ENCODE assay signal across 21 mouse cellular contexts in genomic region chr8:4297822-4298221, GRCm38 (mm10). TPM values are rescaled to one million over a fixed set of nuclear protein-coding genes. Genes with fewer than 3 reads are reported as not detected.
DNase-seq lines count a peak whose midpoint lies in the region; ATAC-seq and TF ChIP-seq lines count a peak whose summit lies in the region.
"Had no signal": no experiment of that assay in that cellular context is flagged by ENCODE, and none has a peak within 500 bp of the region (broad histone marks: within the 10 kb centered on the region; RNA-seq: fewer than 3 reads in every experiment).

No protein-coding gene starts in this region.

- no peak overlapping the region for H3K4me3 ChIP-seq in MEL (ENCODE audit: control insufficient read depth in 1 of 2, insufficient read depth in 1 of 2, low read depth in 2 of 2, low read length in 2 of 2)
- no peak overlapping the region for H3K4me3 ChIP-seq in kidney, embryonic 14.5 days (ENCODE audit: low read length)
- H3K4me3 ChIP-seq: embryonic facial prominence, embryonic 13.5 days; embryonic facial prominence, embryonic 15.5 days; erythroblast, embryonic 14.5 days; forebrain, embryonic 10.5 days; forebrain, embryonic 13.5 days had no signal

- peak overlapping the region; percentile 61; the same call in 1 of the 2 replicates for H3K27ac ChIP-seq in MEL (ENCODE audit: control insufficient read depth, low read depth, low read length)
- no peak overlapping the region for H3K27ac ChIP-seq in kidney, embryonic 14.5 days (ENCODE audit: low read depth, low read length)
- H3K27ac ChIP-seq: embryonic facial prominence, embryonic 13.5 days; embryonic facial prominence, embryonic 15.5 days; forebrain, embryonic 10.5 days; forebrain, embryonic 13.5 days had no signal

- no peak overlapping the region for H3K9ac ChIP-seq in MEL (ENCODE audit: control insufficient read depth, low read depth, low read length, poor library complexity, severe bottlenecking)
- H3K9ac ChIP-seq in kidney, embryonic 14.5 days (ENCODE audit: low read depth, low read length) = no peak overlapping the region
- H3K9ac ChIP-seq: embryonic facial prominence, embryonic 13.5 days; embryonic facial prominence, embryonic 15.5 days; forebrain, embryonic 13.5 days had no signal

- H3K36me3 ChIP-seq in MEL (ENCODE audit: control insufficient read depth in 1 of 2, insufficient read depth in 2 of 2, low read length in 2 of 2) = peaks cover 27 to 35% of the 10 kb centered on the region in 2 experiments
- peaks cover 95% of the 10 kb centered on the region for H3K36me3 ChIP-seq in kidney, embryonic 14.5 days (ENCODE audit: control insufficient read depth, insufficient read depth, low read length)

- TF ChIP-seq EP300 in MEL (IDR thresholded peaks at IDR 0.05; ENCODE audit: low read depth in 1 of 2, low read length in 2 of 2) = peak in 1 of 2 experiments; percentile 70; a peak in 2 of 4 replicates

- TF ChIP-seq POLR2A in MEL (IDR thresholded peaks at IDR 0.05; ENCODE audit: control insufficient read depth in 1 of 2, insufficient read depth in 1 of 2, low read depth in 1 of 2, low read length in 2 of 2, poor library complexity in 1 of 2) = no peak

- peaks cover 8% of the 10 kb centered on the region for H3K79me2 ChIP-seq in MEL (ENCODE audit: control insufficient read depth, insufficient read depth, low read length, poor library complexity)

- H3K4me2 ChIP-seq in kidney, embryonic 14.5 days (replicated peaks; ENCODE audit: low read depth, low read length) = no peak overlapping the region
- H3K4me2 ChIP-seq: embryonic facial prominence, embryonic 13.5 days; embryonic facial prominence, embryonic 15.5 days; forebrain, embryonic 13.5 days had no signal

- H3K4me1 ChIP-seq in MEL (ENCODE audit: control insufficient read depth in 1 of 2, insufficient read depth in 2 of 2, low read length in 2 of 2) = peaks cover 6 to 7% of the 10 kb centered on the region in 2 experiments; a peak in 3 of 4 replicates
- no peaks in the 10 kb centered on the region for H3K4me1 ChIP-seq in kidney, embryonic 14.5 days (ENCODE audit: control insufficient read depth, insufficient read depth, low read length)
- H3K4me1 ChIP-seq: embryonic facial prominence, embryonic 13.5 days; embryonic facial prominence, embryonic 15.5 days; forebrain, embryonic 10.5 days; forebrain, embryonic 13.5 days had no signal

- no peak for TF ChIP-seq RAD21 in MEL (IDR thresholded peaks at IDR 0.05; ENCODE audit: low read depth, low read length)

- H3K9me3 ChIP-seq in MEL (replicated peaks; ENCODE audit: insufficient read depth, low read length) = no peaks in the 10 kb centered on the region
- no peaks in the 10 kb centered on the region for H3K9me3 ChIP-seq in kidney, embryonic 14.5 days (ENCODE audit: control insufficient read depth, low read length)
- H3K9me3 ChIP-seq: embryonic facial prominence, embryonic 13.5 days; embryonic facial prominence, embryonic 15.5 days; forebrain, embryonic 10.5 days; forebrain, embryonic 13.5 days had no signal

- H3K27me3 ChIP-seq in MEL (ENCODE audit: control insufficient read depth in 1 of 2, insufficient read depth in 2 of 2, low read length in 2 of 2) = no peaks in the 10 kb centered on the region
- H3K27me3 ChIP-seq in kidney, embryonic 14.5 days (ENCODE audit: control insufficient read depth, insufficient read depth, low read length) = no peaks in the 10 kb centered on the region
- H3K27me3 ChIP-seq: embryonic facial prominence, embryonic 13.5 days; embryonic facial prominence, embryonic 15.5 days; forebrain, embryonic 13.5 days had no signal

- intact Hi-C loops in gastrocnemius, postnatal 36 days (cut with DNase I) = no loop called here

- no peak for TF ChIP-seq CTCF in MEL (IDR thresholded peaks at IDR 0.05 in 2 of 3, conservative IDR thresholded peaks at IDR 0.05 in 1 of 3; ENCODE audit: control insufficient read depth in 1 of 3, insufficient read depth in 1 of 3, low read depth in 2 of 3, low read length in 3 of 3, poor library complexity in 1 of 3, severe bottlenecking in 1 of 3)

- DNase-seq in MEL (ENCODE audit: low read depth, low spot score) (peak; percentile 86), MEL-GATA-1-ER (ENCODE audit: extremely low read depth, low read depth) (peak; percentile 60)
- DNase-seq in spleen, postnatal 36 days (ENCODE audit: low spot score in 2 of 2) = no peak
- no peak for DNase-seq in gastrocnemius, postnatal 36 days
- DNase-seq: adrenal gland, adult 2 months; adrenal gland, postnatal 10 days; adrenal gland, postnatal 25 days; cerebellum, adult 11 months; cerebellum, adult 18-20 months; cerebellum, adult 8-10 months; cerebellum, adult 9-11 months; cerebellum, postnatal 25 days; embryo, embryonic 11 days had no signal

- WGBS in kidney, embryonic 14.5 days = 96% methylated on average over 4 of the region's 4 CpGs

- peak; percentile 36 for ATAC-seq in megakaryocyte progenitor cell, adult 5-6 weeks (replicated peaks; ENCODE audit: poor library complexity)
- no peak for ATAC-seq in kidney, embryonic 14.5 days (ENCODE audit: low FRiP score, low TSS enrichment)
- ATAC-seq: forebrain, embryonic 13.5 days; forebrain, embryonic 16.5 days had no signal

TF ChIP-seq in MEL, 35 proteins besides CTCF, POLR2A, EP300 and RAD21 (continues in another document):
- TF ChIP-seq E2F4 (IDR thresholded peaks at IDR 0.05; ENCODE audit: borderline replicate concordance, low read depth, low read length) (no peak), ELF1 (IDR thresholded peaks at IDR 0.05; ENCODE audit: low read depth, low read length) (no peak), RCOR1 (IDR thresholded peaks at IDR 0.05; ENCODE audit: low read depth, low read length) (0 out of 2 replicates have a peak, but pooled peaks have one; percentile 21), KAT2A (conservative IDR thresholded peaks at IDR 0.05; ENCODE audit: low read depth, low read length) (no peak), CHD1 (IDR thresholded peaks at IDR 0.05; ENCODE audit: low read depth, low read length) (no peak), POLR2AphosphoS5 (IDR thresholded peaks at IDR 0.05; ENCODE audit: borderline replicate concordance, low read depth, low read length) (no peak), TCF12 (IDR thresholded peaks at IDR 0.05; ENCODE audit: low read depth, low read length) (no peak), ZMIZ1 (IDR thresholded peaks at IDR 0.05; ENCODE audit: low read depth, low read length) (no peak), TBP (IDR thresholded peaks at IDR 0.05; ENCODE audit: low read depth, low read length) (no peak), GATA1 (IDR thresholded peaks at IDR 0.05; ENCODE audit: low read depth, low read length) (peak; percentile 84), MYC (IDR thresholded peaks at IDR 0.05; ENCODE audit: low read depth, low read length) (0 out of 2 replicates have a peak, but pooled peaks have one; percentile 48), MXI1 (IDR thresholded peaks at IDR 0.05; ENCODE audit: low read depth, low read length) (peak; percentile 58; the same call in 1 of the 2 replicates), MAZ (IDR thresholded peaks at IDR 0.05; ENCODE audit: low read depth, low read length) (no peak), CHD2 (IDR thresholded peaks at IDR 0.05; ENCODE audit: low read length) (no peak), ZNF384 (IDR thresholded peaks at IDR 0.05; ENCODE audit: low read depth, low read length) (no peak)

RNA-seq across cellular contexts. Expression of gene Timm44, which starts 22.1 kb away (rescaled TPM):
- 147 and 174 TPM in 2 replicates for total RNA-seq in MEL (2012; rRNA removed)
- polyA plus RNA-seq in MEL (2012; ENCODE audit: insufficient read depth in 1 of 2, insufficient read length in 2 of 2, low read depth in 1 of 2, low replicate concordance in 2 of 2, missing spikeins in 1 of 2) = 100 to 1,000 TPM in 1 of 2 experiments, not detected in 1; 199 TPM
- 65.6 and 89.1 TPM in 2 replicates for total RNA-seq in megakaryocyte progenitor cell, adult 5-6 weeks (2015)
- total RNA-seq in megakaryocyte progenitor cell, adult 5-6 weeks (2017) = 128 and 146 TPM in 2 replicates
- total RNA-seq in gastrocnemius, postnatal 36 days (2021) = 10 to 100 TPM; 71.3 to 74.9 TPM
- 75.7 and 81.2 TPM in 2 replicates for polyA plus RNA-seq in kidney, embryonic 14.5 days (2014; fragmentation: Nextera tagmentation; extraction: Ambion mirVana)

RNA-seq across cellular contexts. Expression of gene Ccl25, which starts 27.2 kb away (rescaled TPM):
- total RNA-seq in MEL (2012; rRNA removed) = 25.0 and 32.2 TPM in 2 replicates
- polyA plus RNA-seq in MEL (2012; ENCODE audit: insufficient read depth in 1 of 2, insufficient read length in 2 of 2, low read depth in 1 of 2, low replicate concordance in 2 of 2, missing spikeins in 1 of 2) = 10 to 100 TPM in 1 of 2 experiments, not detected in 1; 33.8 TPM
- total RNA-seq in megakaryocyte progenitor cell, adult 5-6 weeks (2015) = 20.5 and 20.6 TPM in 2 replicates
- 4.6 and 13.4 TPM in 2 replicates for total RNA-seq in megakaryocyte progenitor cell, adult 5-6 weeks (2017)
- 10 to 100 TPM; 16.0 to 16.6 TPM for total RNA-seq in gastrocnemius, postnatal 36 days (2021)
- polyA plus RNA-seq in kidney, embryonic 14.5 days (2014; fragmentation: Nextera tagmentation; extraction: Ambion mirVana) = 14.7 and 17.2 TPM in 2 replicates

RNA-seq across cellular contexts. Expression of gene Elavl1, which starts 27.4 kb away (rescaled TPM):
- 64.2 and 76.9 TPM in 2 replicates for total RNA-seq in MEL (2012; rRNA removed)
- polyA plus RNA-seq in MEL (2012; ENCODE audit: insufficient read depth in 1 of 2, insufficient read length in 2 of 2, low read depth in 1 of 2, low replicate concordance in 2 of 2, missing spikeins in 1 of 2) = 10 to 100 TPM in 1 of 2 experiments, not detected in 1; 77.4 TPM
- total RNA-seq in megakaryocyte progenitor cell, adult 5-6 weeks (2015) = 134 and 150 TPM in 2 replicates
- total RNA-seq in megakaryocyte progenitor cell, adult 5-6 weeks (2017) = 74.7 and 80.8 TPM in 2 replicates
- total RNA-seq in gastrocnemius, postnatal 36 days (2021) = 10 to 100 TPM; 39.5 to 39.7 TPM
- polyA plus RNA-seq in kidney, embryonic 14.5 days (2014; fragmentation: Nextera tagmentation; extraction: Ambion mirVana) = 201 and 312 TPM in 2 replicates

RNA-seq across cellular contexts. Expression of gene Ctxn1, which starts 38.7 kb away (rescaled TPM):
- 0.26 and 0.58 TPM in 2 replicates for total RNA-seq in MEL (2012; rRNA removed)
- 1 to 10 TPM in 1 of 2 experiments, not detected in 1; 5.6 TPM for polyA plus RNA-seq in MEL (2012; ENCODE audit: insufficient read depth in 1 of 2, insufficient read length in 2 of 2, low read depth in 1 of 2, low replicate concordance in 2 of 2, missing spikeins in 1 of 2)
- total RNA-seq in megakaryocyte progenitor cell, adult 5-6 weeks (2015) = 2.8 and 4.2 TPM in 2 replicates
- total RNA-seq in megakaryocyte progenitor cell, adult 5-6 weeks (2017) = 0.81 TPM in 1 of 2 replicates, not detected in the other
- total RNA-seq in gastrocnemius, postnatal 36 days (2021) = under 1 TPM; 0.42 to 0.71 TPM
- 86.1 and 93.1 TPM in 2 replicates for polyA plus RNA-seq in kidney, embryonic 14.5 days (2014; fragmentation: Nextera tagmentation; extraction: Ambion mirVana)

RNA-seq across cellular contexts. Expression of gene Snapc2, which starts 44.9 kb away (rescaled TPM):
- 23.9 and 24.2 TPM in 2 replicates for total RNA-seq in MEL (2012; rRNA removed)
- polyA plus RNA-seq in MEL (2012; ENCODE audit: insufficient read depth in 1 of 2, insufficient read length in 2 of 2, low read depth in 1 of 2, low replicate concordance in 2 of 2, missing spikeins in 1 of 2) = 10 to 100 TPM in 1 of 2 experiments, not detected in 1; 46.2 TPM
- 18.3 and 22.3 TPM in 2 replicates for total RNA-seq in megakaryocyte progenitor cell, adult 5-6 weeks (2015)
- total RNA-seq in megakaryocyte progenitor cell, adult 5-6 weeks (2017) = 8.4 and 12.0 TPM in 2 replicates
- total RNA-seq in gastrocnemius, postnatal 36 days (2021) = 10 to 100 TPM; 11.0 to 12.0 TPM
- polyA plus RNA-seq in kidney, embryonic 14.5 days (2014; fragmentation: Nextera tagmentation; extraction: Ambion mirVana) = 61.9 and 63.6 TPM in 2 replicates

Comparison
In these comparisons a context has a peak if more than half of its experiments do, and no peak if none do; other contexts are left out.
1. DNase-seq: peak in MEL (single experiment) and MEL-GATA-1-ER (single experiment); none in spleen, postnatal 36 days (0 of 2) and gastrocnemius, postnatal 36 days (0 of 2).